Mouse (Mus musculus) CH12.LX (cell line): ENCODE measurements around the gene Dcaf11. TPM values are rescaled to one million over a fixed set of nuclear protein-coding genes. Genes with fewer than 3 reads are reported as not detected.
A peak's percentile ranks its signal among the peaks of the same experiment; 100 is the strongest.

Experiments
- DNase-seq: peaks from one replicate; pipeline ENCODE4 v3.0.0-alpha.2; 2013; ENCODE audit errors: extremely low read depth
- H3K27ac ChIP-seq: 2 replicates; pipeline ENCODE4 v1.5.1; 2012; ENCODE audit warnings: low read depth, mild to moderate bottlenecking, control low read depth, moderate library complexity; ENCODE audit not compliant: insufficient read depth
- H3K27me3 ChIP-seq: replicated peaks from 2 replicates; pipeline ENCODE3; 2012; ENCODE audit warnings: inconsistent platforms
- H3K36me3 ChIP-seq, 2 experiments: replicated peaks in 1 of 2; 2 replicates each; pipeline versions ENCODE3 to v1.6.1; 2012; ENCODE audit warnings: inconsistent platforms in 1 of 2, low read length in 1 of 2, mild to moderate bottlenecking in 1 of 2, mixed read lengths in 1 of 2, moderate library complexity in 1 of 2; ENCODE audit not compliant: control insufficient read depth in 1 of 2, insufficient read depth in 1 of 2
- H3K4me1 ChIP-seq, 2 experiments: 2 replicates each; pipeline ENCODE4 v1.6.1; 2012; ENCODE audit warnings: inconsistent platforms in 1 of 2, moderate library complexity in 1 of 2; ENCODE audit not compliant: insufficient read depth in 2 of 2, control insufficient read depth in 1 of 2
- H3K4me2 ChIP-seq: 2 replicates; pipeline ENCODE4 v1.6.1; 2012; ENCODE audit warnings: low read depth, mild to moderate bottlenecking, control low read depth; ENCODE audit not compliant: poor library complexity, insufficient read depth, severe bottlenecking
- H3K4me3 ChIP-seq, 3 experiments: fragments of 150-350 bp in 1 of 3; sonication (generic) in 1 of 3; replicated peaks in 1 of 3; 2 replicates each; pipeline versions ENCODE3 to v1.5.1; 2011 to 2012; ENCODE audit warnings: low read depth in 2 of 3, low read length in 2 of 3, mild to moderate bottlenecking in 2 of 3, moderate library complexity in 2 of 3, control low read depth in 1 of 3, improper control_type of control experiment in 1 of 3, inconsistent platforms in 1 of 3, mixed read lengths in 1 of 3; ENCODE audit not compliant: poor library complexity in 1 of 3
- H3K79me2 ChIP-seq: replicated peaks from 2 replicates; pipeline ENCODE4 v1.6.1; 2012; ENCODE audit warnings: mild to moderate bottlenecking, moderate library complexity; ENCODE audit not compliant: control insufficient read depth, poor library complexity, insufficient read depth, severe bottlenecking; ENCODE audit errors: extremely low read depth
- H3K9ac ChIP-seq: 2 replicates; pipeline ENCODE4 v1.6.1; 2012; ENCODE audit warnings: low read depth, mild to moderate bottlenecking, control low read depth, moderate library complexity; ENCODE audit not compliant: insufficient read depth
- H3K9me3 ChIP-seq: replicated peaks from 2 replicates; pipeline ENCODE3; 2012; ENCODE audit warnings: low read length, inconsistent platforms, mixed read lengths
- BHLHE40 ChIP-seq: IDR thresholded peaks from 2 replicates; pipeline ENCODE4 v1.6.1; 2011; ENCODE audit warnings: mild to moderate bottlenecking, low read depth, low read length, improper control_type of control experiment
- CHD1 ChIP-seq: IDR thresholded peaks from 2 replicates; pipeline ENCODE4 v1.6.1; 2012; ENCODE audit warnings: low read depth, low read length, improper control_type of control experiment, inconsistent platforms
- CHD2 ChIP-seq: IDR thresholded peaks from 2 replicates; pipeline ENCODE4 v1.6.1; 2011; ENCODE audit warnings: low read length, improper control_type of control experiment
- E2F4 ChIP-seq: IDR thresholded peaks from 2 replicates; pipeline ENCODE4 v1.6.1; 2011; ENCODE audit warnings: low read depth, low read length, improper control_type of control experiment; ENCODE audit not compliant: insufficient replicate concordance
- GABPA ChIP-seq: IDR thresholded peaks from 2 replicates; pipeline ENCODE4 v1.6.1; 2012; ENCODE audit warnings: low read depth, low read length, improper control_type of control experiment, inconsistent platforms; ENCODE audit not compliant: insufficient replicate concordance
- HCFC1 ChIP-seq: IDR thresholded peaks from 2 replicates; pipeline ENCODE4 v1.6.1; 2012; ENCODE audit warnings: low read depth, mild to moderate bottlenecking, inconsistent platforms, low read length, improper control_type of control experiment
- IRF4 ChIP-seq: IDR thresholded peaks from 2 replicates; pipeline ENCODE4 v1.6.1; 2014; ENCODE audit warnings: low read depth, mild to moderate bottlenecking, inconsistent platforms, low read length, improper control_type of control experiment
- JUN ChIP-seq: IDR thresholded peaks from 2 replicates; pipeline ENCODE4 v1.6.1; 2011; ENCODE audit warnings: low read depth, mild to moderate bottlenecking, low read length, improper control_type of control experiment, moderate library complexity; ENCODE audit not compliant: insufficient read depth
- KAT2A ChIP-seq: IDR thresholded peaks from 2 replicates; pipeline ENCODE4 v1.6.1; 2012; ENCODE audit warnings: low read length, improper control_type of control experiment, inconsistent platforms; ENCODE audit not compliant: insufficient replicate concordance
- MAFK ChIP-seq: IDR thresholded peaks from 2 replicates; pipeline ENCODE4 v1.6.1; 2011; ENCODE audit warnings: low read length, improper control_type of control experiment; ENCODE audit not compliant: insufficient replicate concordance
- MAZ ChIP-seq: IDR thresholded peaks from 2 replicates; pipeline ENCODE4 v1.6.1; 2012; ENCODE audit warnings: low read depth, mild to moderate bottlenecking, inconsistent platforms, low read length, improper control_type of control experiment, moderate library complexity
- MXI1 ChIP-seq: IDR thresholded peaks from 2 replicates; pipeline ENCODE4 v1.6.1; 2011; ENCODE audit warnings: mild to moderate bottlenecking, low read depth, low read length, improper control_type of control experiment
- MYC ChIP-seq: IDR thresholded peaks from 2 replicates; pipeline ENCODE4 v1.6.1; 2011; ENCODE audit warnings: low read depth, mild to moderate bottlenecking, improper control_type of control experiment, low read length
- NELFE ChIP-seq: IDR thresholded peaks from 2 replicates; pipeline ENCODE4 v1.6.1; 2011; ENCODE audit warnings: low read depth, low read length, improper control_type of control experiment
- NRF1 ChIP-seq: IDR thresholded peaks from 2 replicates; pipeline ENCODE4 v1.6.1; 2014; ENCODE audit warnings: low read depth, mild to moderate bottlenecking, inconsistent platforms, low read length, improper control_type of control experiment, moderate library complexity
- POLR2A ChIP-seq: IDR thresholded peaks from 2 replicates; pipeline ENCODE4 v1.6.1; 2011; ENCODE audit warnings: low read depth, mild to moderate bottlenecking, improper control_type of control experiment, low read length
- RCOR1 ChIP-seq: conservative IDR thresholded peaks from 2 replicates; pipeline ENCODE4 v1.6.1; 2012; ENCODE audit warnings: low read depth, mild to moderate bottlenecking, inconsistent platforms, low read length, improper control_type of control experiment
- SIN3A ChIP-seq: IDR thresholded peaks from 2 replicates; pipeline ENCODE4 v1.6.1; 2012; ENCODE audit warnings: low read length, improper control_type of control experiment, inconsistent platforms
- SMC3 ChIP-seq: IDR thresholded peaks from 2 replicates; pipeline ENCODE4 v1.6.1; 2011; ENCODE audit warnings: low read depth, low read length, improper control_type of control experiment
- UBTF ChIP-seq: IDR thresholded peaks from 2 replicates; pipeline ENCODE4 v1.6.1; 2012; ENCODE audit warnings: low read depth, mild to moderate bottlenecking, inconsistent platforms, low read length, improper control_type of control experiment, moderate library complexity
- USF1 ChIP-seq: IDR thresholded peaks from 2 replicates; pipeline ENCODE4 v1.6.1; 2014; ENCODE audit warnings: low read depth, mild to moderate bottlenecking, inconsistent platforms, low read length, improper control_type of control experiment
- USF2 ChIP-seq: conservative IDR thresholded peaks from 2 replicates; pipeline ENCODE4 v1.6.1; 2011; ENCODE audit warnings: low read depth, low read length, improper control_type of control experiment
- ZKSCAN1 ChIP-seq: IDR thresholded peaks from 2 replicates; pipeline ENCODE4 v1.6.1; 2012; ENCODE audit warnings: low read depth, inconsistent platforms, low read length, improper control_type of control experiment, borderline replicate concordance
- ZNF384 ChIP-seq: IDR thresholded peaks from 2 replicates; pipeline ENCODE4 v1.6.1; 2012; ENCODE audit warnings: low read depth, low read length, improper control_type of control experiment, inconsistent platforms
- dilution Hi-C: fragments of 300-500 bp; cut with MboI; formaldehyde crosslinking; loops from 2 replicates; pipeline ENCODE4 v1.14.3; 2020; ENCODE audit warnings: low sequenced_read_pairs; ENCODE audit not compliant: extremely low pct_unique_long_range_greater_than_20kb, extremely low pct_ligation_motif_present
- in situ Hi-C: fragments of 300-500 bp; cut with MboI; formaldehyde crosslinking; loops from 3 replicates; pipeline ENCODE4 v1.14.3; 2019; ENCODE audit warnings: low sequenced_read_pairs, low pct_ligation_motif_present, low pct_unique_long_range_greater_than_20kb, mixed read lengths
- polyA plus RNA-seq: library from polyadenylated mRNA; unstranded; fragments of >175 nt; gene quantifications from 2 replicates; pipeline ENCODE4 v1.2.1, GENCODE M21; 2012; ENCODE audit warnings: low read depth; ENCODE audit not compliant: insufficient read length
- total RNA-seq, 2 experiments: library from RNA; depleted of rRNA; stranded (reverse); fragments of 300-350 nt in 1 of 2; fragments of >200 nt in 1 of 2; gene quantifications; 2 replicates each; pipeline ENCODE4 v1.2.3; 2012 to 2014

Dcaf11 gene
- total and polyA plus RNA-seq, 3 experiments = 29.3 to 39.1 (median 32.6) TPM

DNA sequence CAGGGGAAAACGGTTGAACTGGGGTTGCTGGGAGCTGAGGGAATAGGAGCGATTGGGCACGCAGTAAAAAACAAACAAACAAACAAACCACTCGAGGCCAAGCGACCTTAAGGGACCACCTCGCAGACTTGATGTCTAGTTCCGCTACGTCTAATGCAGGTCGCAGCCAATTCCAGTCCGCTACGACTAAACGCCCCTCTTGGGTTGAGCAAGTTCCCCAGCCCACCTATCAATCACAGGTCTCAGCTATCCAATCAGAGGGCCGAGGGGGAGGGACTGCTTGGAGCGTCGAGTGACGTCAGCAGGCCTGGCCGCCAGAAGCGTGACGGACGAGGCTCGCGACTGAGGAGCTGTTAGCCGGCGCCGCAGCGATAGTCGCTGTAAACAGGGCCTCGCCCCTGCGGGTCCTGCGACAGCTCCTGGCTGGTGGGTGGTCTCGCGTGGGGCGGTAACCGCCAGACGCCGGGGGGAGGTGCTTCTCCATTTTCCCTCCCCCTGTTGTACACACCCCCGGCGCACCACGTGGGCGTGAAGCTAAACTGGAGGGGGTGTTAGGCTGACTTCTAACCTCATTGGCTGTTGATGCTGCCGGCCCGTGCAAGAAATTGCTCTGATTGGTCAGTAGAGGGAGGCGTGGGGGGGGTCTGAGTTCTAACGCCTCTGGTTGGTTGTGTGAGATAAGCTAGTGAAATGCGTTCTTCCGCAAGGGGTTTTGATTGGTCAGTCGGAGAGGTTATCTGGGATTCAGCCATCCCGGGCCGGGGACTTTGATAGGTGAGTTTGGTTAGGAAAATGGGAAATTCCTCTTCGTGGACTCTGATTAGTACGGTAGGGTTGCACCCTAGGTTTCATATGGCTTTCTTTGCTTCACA lies 632 bp downstream of the Dcaf11 start, which contains the start of gene A730061H03Rik (continued):
- TF ChIP-seq SMC3 (no peak), MYC (peak; percentile 64; the same call in 1 of the 2 replicates), IRF4 (peak; percentile 31), HCFC1 (peak; percentile 60; the same call in 1 of the 2 replicates), KAT2A (no peak), NRF1 (peak; percentile 48; the same call in 1 of the 2 replicates), MXI1 (peak; percentile 91), UBTF (no peak), RCOR1 (no peak; the same call in 1 of the 2 replicates), E2F4 (no peak)

DNA sequence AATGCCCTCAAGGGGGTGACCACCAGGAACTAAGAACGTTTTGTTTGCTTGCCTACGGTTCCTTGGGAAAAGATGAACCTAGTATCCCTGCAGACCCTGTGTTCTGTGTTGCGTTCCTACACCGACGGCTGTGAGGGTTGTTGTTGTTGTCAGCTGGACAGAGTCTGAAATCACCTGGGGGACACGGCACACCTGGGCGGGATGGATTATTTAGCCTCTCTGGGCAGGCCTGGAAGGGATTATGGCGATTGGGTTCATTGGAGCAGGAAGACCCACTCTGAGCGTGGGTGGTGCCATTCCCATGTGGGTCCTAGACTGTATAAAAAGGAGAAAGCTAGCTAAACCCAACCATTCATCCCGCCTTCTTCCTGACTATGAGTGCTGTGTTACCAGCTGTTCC lies 2.1 kb downstream of the Dcaf11 start:
- H3K27ac ChIP-seq = no peak overlapping the region
- H3K36me3 ChIP-seq = peaks cover 31 to 50% of the 10 kb centered on the region in 2 experiments
- H3K27me3 ChIP-seq = no peaks in the 10 kb centered on the region
- TF ChIP-seq POLR2A (no peak), NRF1 (no peak), MAZ (no peak), BHLHE40 (no peak), CHD1 (no peak), NELFE (no peak), JUN (no peak), USF2 (no peak), CHD2 (no peak), GABPA (no peak), ZNF384 (no peak), ZKSCAN1 (no peak), SIN3A (no peak), UBTF (no peak), USF1 (no peak), IRF4 (no peak), MXI1 (no peak), MAFK (no peak)
- in situ Hi-C loops = no loop called here
- H3K9me3 ChIP-seq = no peaks in the 10 kb centered on the region
- peaks cover 9 to 25% of the 10 kb centered on the region in 2 experiments for H3K4me1 ChIP-seq
- peaks cover 6% of the 10 kb centered on the region; the same call in 1 of the 2 replicates for H3K79me2 ChIP-seq
- DNase-seq = no peak
- dilution Hi-C loops = no loop called here
- no peak overlapping the region for H3K4me3 ChIP-seq
- no peak overlapping the region for H3K4me2 ChIP-seq
- H3K9ac ChIP-seq = no peak overlapping the region
